Mouse (Mus musculus): ENCODE measurements around the gene Pparg. TPM values are rescaled to one million over a fixed set of nuclear protein-coding genes. Genes with fewer than 3 reads are reported as not detected.
A peak's percentile ranks its signal among the peaks of the same experiment; 100 is the strongest.

Pparg gene
- 1 to 10 TPM; 7.6 to 9.5 TPM for total RNA-seq (2021)

GRCm38 (mm10) chr6:115360776-115361605 is at the start of gene Pparg:
Pparg (plus strand) TSS chr6:115360951.
- DNase-seq = peak; percentile 65

- no peak for DNase-seq
Observed at GRCm38 (mm10) chr6:115312780-115313179, 48.0 kb upstream of the Pparg start.

- no peak for DNase-seq
Observed at GRCm38 (mm10) chr6:115313235-115313738, 47.5 kb upstream of the Pparg start.

GRCm38 (mm10) chr6:115313910-115314309 is 46.8 kb upstream of the Pparg start:
- no peak for DNase-seq

- no peak for DNase-seq
Observed at GRCm38 (mm10) chr6:115315770-115316169, 45.0 kb upstream of the Pparg start.

GRCm38 (mm10) chr6:115316811-115317221 is 43.9 kb upstream of the Pparg start:
- peak; percentile 32 for DNase-seq

- DNase-seq = no peak
Observed at GRCm38 (mm10) chr6:115318811-115319210, 41.9 kb upstream of the Pparg start.

GRCm38 (mm10) chr6:115319686-115320085 is 41.1 kb upstream of the Pparg start:
- no peak for DNase-seq

GRCm38 (mm10) chr6:115320927-115321714 is 39.6 kb upstream of the Pparg start:
- no peak for DNase-seq

- no peak for DNase-seq
Observed at GRCm38 (mm10) chr6:115321883-115322351, 38.8 kb upstream of the Pparg start.

- DNase-seq = no peak
Observed at GRCm38 (mm10) chr6:115322956-115323355, 37.8 kb upstream of the Pparg start.

GRCm38 (mm10) chr6:115330964-115331363 is 29.8 kb upstream of the Pparg start:
- no peak for DNase-seq

GRCm38 (mm10) chr6:115333099-115333694 is 27.6 kb upstream of the Pparg start:
- no peak for DNase-seq

- no peak for DNase-seq
Observed at GRCm38 (mm10) chr6:115335536-115335935, 25.2 kb upstream of the Pparg start.

- no peak for DNase-seq
Observed at GRCm38 (mm10) chr6:115340084-115340483, 20.7 kb upstream of the Pparg start.

- DNase-seq = no peak
Observed at GRCm38 (mm10) chr6:115343096-115343495, 17.7 kb upstream of the Pparg start.

- DNase-seq = no peak
Observed at GRCm38 (mm10) chr6:115343570-115343969, 17.2 kb upstream of the Pparg start.

- no peak for DNase-seq
Observed at GRCm38 (mm10) chr6:115344101-115344500, 16.6 kb upstream of the Pparg start.

- DNase-seq = no peak
Observed at GRCm38 (mm10) chr6:115344513-115344912, 16.2 kb upstream of the Pparg start.

- no peak for DNase-seq
Observed at GRCm38 (mm10) chr6:115345013-115345412, 15.7 kb upstream of the Pparg start.

- DNase-seq = no peak
Observed at GRCm38 (mm10) chr6:115349641-115350464, 10.9 kb upstream of the Pparg start.
